Mouse (Mus musculus) lung, embryonic 14.5 days (tissue): Measurements from ENCODE around the gene D17Wsu92e. TPM values are rescaled to one million over a fixed set of nuclear protein-coding genes. Genes with fewer than 3 reads are reported as not detected.
A peak's percentile ranks its signal among the peaks of the same experiment; 100 is the strongest.

Source experiments
- ATAC-seq: fragments of 200-750 bp; cut with Nextera tagmentation; 2 replicates; pipeline ENCODE4 v1.8.0; 2017; ENCODE audit warnings: mild to moderate bottlenecking, moderate TSS enrichment, moderate library complexity; ENCODE audit not compliant: insufficient read depth
- DNase-seq: peaks from one replicate; pipeline ENCODE4 v3.0.0-alpha.2; 2015
- H3K27ac ChIP-seq: fragments of 300-500 bp; sonication (generic); 2 replicates; pipeline ENCODE4 v1.5.1; 2014; ENCODE audit warnings: low read depth, mild to moderate bottlenecking, moderate library complexity
- H3K27me3 ChIP-seq: fragments of 300-500 bp; sonication (generic); 2 replicates; pipeline ENCODE4 v1.6.1; 2014; ENCODE audit warnings: low read length, control low read depth; ENCODE audit not compliant: insufficient read depth
- H3K36me3 ChIP-seq: fragments of 300-500 bp; sonication (generic); 2 replicates; pipeline ENCODE4 v1.6.1; 2014; ENCODE audit warnings: control low read depth; ENCODE audit not compliant: insufficient read depth
- H3K4me1 ChIP-seq: fragments of 300-500 bp; sonication (generic); 2 replicates; pipeline ENCODE4 v1.6.1; 2014; ENCODE audit warnings: antibody characterized with exemption, control low read depth; ENCODE audit not compliant: insufficient read depth
- H3K4me2 ChIP-seq: fragments of 300-500 bp; sonication (generic); 2 replicates; pipeline ENCODE4 v1.6.1; 2014; ENCODE audit warnings: mild to moderate bottlenecking
- H3K4me3 ChIP-seq: fragments of 300-500 bp; sonication (generic); 2 replicates; pipeline ENCODE4 v1.5.1; 2014; ENCODE audit warnings: low read depth, low read length
- H3K9ac ChIP-seq: fragments of 300-500 bp; sonication (generic); 2 replicates; pipeline ENCODE4 v1.6.1; 2014
- H3K9me3 ChIP-seq: fragments of 300-500 bp; sonication (generic); 2 replicates; pipeline ENCODE4 v1.6.1; 2016; ENCODE audit warnings: low read depth, low read length, control low read depth
- CTCF ChIP-seq: IDR thresholded peaks from 2 replicates; pipeline ENCODE4 v1.5.1; 2016; ENCODE audit warnings: antibody characterized with exemption, low read depth
- WGBS: fragments of 180-500 bp; shearing (Covaris S2); extraction: QIAGEN DNeasy Blood & Tissue Kit; methylation state at CpG from one replicate; pipeline ENCODE4 v1.1.7; 2014; 5-methylcytosine and 5-hydroxymethylcytosine counted together
- polyA plus RNA-seq: library from polyadenylated mRNA; unstranded; fragments of >200 nt; fragmentation: Nextera tagmentation; extraction: Ambion mirVana; gene quantifications from 2 replicates; pipeline ENCODE4 v1.2.1, GENCODE M21; 2014

Gene D17Wsu92e
- polyA plus RNA-seq, 1 experiment from 2014 or later = 20.3 TPM

DNA sequence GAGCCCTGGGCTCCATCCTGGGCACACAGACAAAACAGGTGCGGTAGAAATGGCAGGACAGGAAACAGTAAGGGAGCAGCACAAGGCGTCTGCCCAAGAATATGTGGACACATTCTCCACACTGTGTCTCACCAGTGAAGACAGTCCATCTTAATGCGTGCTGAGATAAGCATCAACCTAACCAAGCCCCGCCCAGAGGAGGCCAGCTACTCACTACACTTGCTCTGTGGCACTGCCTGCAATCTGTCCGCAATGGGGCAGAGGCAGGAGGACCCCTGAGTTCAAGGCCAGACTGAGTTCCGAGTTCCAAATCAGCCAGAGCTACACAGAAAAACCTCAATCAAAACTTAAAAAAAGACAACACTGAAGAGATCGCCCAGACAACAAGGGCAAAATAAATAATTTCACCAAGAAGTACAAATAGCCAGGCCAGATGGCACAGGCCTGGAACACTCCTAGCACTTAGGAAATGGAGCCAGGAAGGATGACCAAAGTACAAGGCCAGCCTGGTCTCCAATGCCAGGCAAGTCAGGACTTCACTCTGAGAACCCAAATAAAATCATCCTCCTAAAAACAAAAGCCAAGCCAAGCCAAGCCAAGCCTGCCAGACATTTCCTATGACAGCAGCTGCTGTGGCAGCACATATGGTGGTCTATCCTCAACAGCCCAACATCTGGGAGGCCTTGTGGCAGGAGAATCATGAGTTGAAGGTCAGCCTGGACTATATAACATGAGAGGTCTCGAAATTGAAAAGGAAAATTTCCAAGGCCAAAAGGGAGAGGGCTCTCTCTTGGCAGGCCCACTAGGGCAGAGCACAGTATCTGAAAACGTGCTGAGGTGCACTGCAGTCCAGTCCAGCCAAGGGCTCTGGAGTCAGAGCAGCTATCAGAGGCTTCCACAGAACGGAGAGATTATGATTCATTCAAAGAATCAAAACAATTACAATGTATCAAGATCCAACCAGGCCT lies 15.4 kb downstream of the D17Wsu92e start:
- Histone ChIP-seq H3K4me2 (no peak overlapping the region), H3K27ac (peak overlapping the region; percentile 58; the same call in 1 of the 2 replicates), H3K9ac (no peak overlapping the region), H3K4me1 (peaks cover 8% of the 10 kb centered on the region; the same call in 1 of the 2 replicates), H3K36me3 (no peaks in the 10 kb centered on the region), H3K4me3 (no peak overlapping the region), H3K9me3 (no peaks in the 10 kb centered on the region), H3K27me3 (no peaks in the 10 kb centered on the region)
- no peak for DNase-seq
- no peak for ATAC-seq
- TF ChIP-seq CTCF = no peak
- 70% methylated on average over 10 of the region's 10 CpGs for WGBS

DNA sequence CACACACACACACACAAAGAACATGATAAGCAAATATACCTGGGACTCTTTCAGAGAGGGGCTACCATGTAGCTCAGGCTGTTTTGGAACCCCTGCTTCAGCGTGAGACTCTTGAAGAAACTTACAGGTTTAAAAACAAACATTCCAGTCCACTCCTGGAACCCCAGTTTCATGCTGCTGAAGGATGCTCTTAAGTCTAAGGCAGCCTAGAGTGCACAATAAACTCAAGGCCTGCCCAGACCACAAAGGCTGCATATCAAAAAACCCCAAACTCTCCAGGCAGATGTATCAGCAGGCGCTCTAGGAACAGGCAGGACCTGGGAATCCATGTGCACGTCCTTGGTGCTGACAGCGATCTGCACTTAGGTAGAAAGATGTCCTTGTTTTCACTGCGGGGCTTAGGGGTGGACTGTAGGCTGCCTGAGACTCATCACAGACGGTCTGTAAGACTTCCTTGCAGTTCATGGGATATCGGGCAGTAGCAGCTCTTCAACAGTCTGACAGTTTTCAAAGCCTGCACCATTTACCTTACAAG lies 16.2 kb downstream of the D17Wsu92e start:
- Histone ChIP-seq H3K36me3 (no peaks in the 10 kb centered on the region), H3K9ac (no peak overlapping the region), H3K27me3 (no peaks in the 10 kb centered on the region), H3K4me2 (no peak overlapping the region), H3K4me3 (no peak overlapping the region), H3K9me3 (no peaks in the 10 kb centered on the region), H3K27ac (peak overlapping the region; percentile 58; the same call in 1 of the 2 replicates), H3K4me1 (peaks cover 11% of the 10 kb centered on the region)
- DNase-seq (no peak), ATAC-seq (no peak)
- TF ChIP-seq CTCF = no peak
- WGBS = 61% methylated on average over 7 of the region's 7 CpGs

DNA sequence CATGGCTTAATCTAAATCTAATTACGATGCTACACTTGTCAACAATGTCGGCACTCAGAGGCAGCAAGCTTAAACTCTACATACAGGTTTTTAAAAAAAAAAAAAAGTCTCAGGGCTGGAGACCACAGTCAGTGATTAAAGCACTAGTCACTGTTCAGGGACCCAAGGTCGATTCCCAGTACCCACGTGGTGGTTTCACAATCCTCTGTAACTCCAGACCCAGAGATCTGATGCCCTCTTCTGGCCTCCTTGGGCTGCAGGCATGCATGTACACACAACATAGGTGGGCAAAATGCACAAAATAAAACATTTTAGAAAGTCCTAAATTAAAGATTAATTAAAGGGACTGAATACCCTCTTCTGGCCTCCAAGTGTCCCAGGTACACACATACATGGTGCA lies 16.7 kb downstream of the D17Wsu92e start:
- Histone ChIP-seq H3K9ac (no peak overlapping the region), H3K4me2 (no peak overlapping the region), H3K36me3 (no peaks in the 10 kb centered on the region), H3K9me3 (no peaks in the 10 kb centered on the region), H3K27me3 (no peaks in the 10 kb centered on the region), H3K4me1 (peaks cover 11% of the 10 kb centered on the region), H3K27ac (no peak overlapping the region), H3K4me3 (no peak overlapping the region)
- ATAC-seq = no peak
- 75% methylated on average over 4 of the region's 4 CpGs for WGBS
- DNase-seq = no peak
- TF ChIP-seq CTCF = no peak

DNA sequence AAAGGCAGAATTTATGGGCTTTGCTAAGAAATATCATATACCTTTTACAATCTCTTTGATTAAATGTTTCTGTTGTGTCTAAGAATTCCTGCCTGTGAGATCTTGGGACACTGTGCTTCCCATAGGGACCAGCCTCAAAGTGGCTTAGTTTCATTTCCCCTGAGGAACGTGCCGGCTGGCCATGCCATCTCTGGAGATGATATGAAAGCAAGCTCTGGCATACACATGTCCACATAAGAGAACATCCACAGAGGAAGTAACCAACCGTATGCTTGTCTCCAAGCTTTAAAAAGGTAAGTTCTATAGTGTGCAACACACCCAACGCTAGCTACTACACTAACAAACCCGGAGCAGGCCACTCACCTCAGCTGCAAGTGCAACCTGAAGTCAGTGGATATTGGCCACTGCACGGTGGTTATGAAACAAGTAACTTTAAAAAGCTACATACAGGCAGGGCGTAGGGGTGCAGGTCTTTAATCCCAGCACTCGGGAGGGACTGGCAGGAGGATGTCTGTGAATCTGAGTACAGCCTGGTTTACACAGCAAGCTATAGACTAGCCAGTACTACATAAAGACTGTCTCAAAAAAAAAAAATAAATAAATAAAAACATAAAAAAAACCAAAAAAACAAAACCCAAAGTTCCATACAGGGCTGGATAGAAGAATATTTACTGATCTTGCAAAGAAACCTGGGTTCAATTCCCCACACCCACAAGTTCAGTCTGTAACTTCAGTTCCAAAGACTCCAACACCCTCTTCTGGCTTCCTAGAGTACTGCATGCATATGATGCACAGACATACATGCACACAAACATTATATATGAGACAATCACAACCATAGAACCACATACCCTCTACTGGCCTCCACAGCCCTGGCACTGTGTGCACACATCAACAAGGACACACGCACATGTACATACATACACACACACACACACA lies 19.5 kb downstream of the D17Wsu92e start:
- Histone ChIP-seq H3K4me3 (no peak overlapping the region), H3K4me2 (no peak overlapping the region), H3K4me1 (peaks cover 29% of the 10 kb centered on the region), H3K27me3 (no peaks in the 10 kb centered on the region), H3K9ac (no peak overlapping the region), H3K36me3 (no peaks in the 10 kb centered on the region), H3K9me3 (no peaks in the 10 kb centered on the region), H3K27ac (peak overlapping the region; percentile 94)
- peak; percentile 37; the same call in 1 of the 2 replicates for TF ChIP-seq CTCF
- 76% methylated on average over 9 of the region's 9 CpGs for WGBS
- ATAC-seq = no peak
- no peak for DNase-seq

DNA sequence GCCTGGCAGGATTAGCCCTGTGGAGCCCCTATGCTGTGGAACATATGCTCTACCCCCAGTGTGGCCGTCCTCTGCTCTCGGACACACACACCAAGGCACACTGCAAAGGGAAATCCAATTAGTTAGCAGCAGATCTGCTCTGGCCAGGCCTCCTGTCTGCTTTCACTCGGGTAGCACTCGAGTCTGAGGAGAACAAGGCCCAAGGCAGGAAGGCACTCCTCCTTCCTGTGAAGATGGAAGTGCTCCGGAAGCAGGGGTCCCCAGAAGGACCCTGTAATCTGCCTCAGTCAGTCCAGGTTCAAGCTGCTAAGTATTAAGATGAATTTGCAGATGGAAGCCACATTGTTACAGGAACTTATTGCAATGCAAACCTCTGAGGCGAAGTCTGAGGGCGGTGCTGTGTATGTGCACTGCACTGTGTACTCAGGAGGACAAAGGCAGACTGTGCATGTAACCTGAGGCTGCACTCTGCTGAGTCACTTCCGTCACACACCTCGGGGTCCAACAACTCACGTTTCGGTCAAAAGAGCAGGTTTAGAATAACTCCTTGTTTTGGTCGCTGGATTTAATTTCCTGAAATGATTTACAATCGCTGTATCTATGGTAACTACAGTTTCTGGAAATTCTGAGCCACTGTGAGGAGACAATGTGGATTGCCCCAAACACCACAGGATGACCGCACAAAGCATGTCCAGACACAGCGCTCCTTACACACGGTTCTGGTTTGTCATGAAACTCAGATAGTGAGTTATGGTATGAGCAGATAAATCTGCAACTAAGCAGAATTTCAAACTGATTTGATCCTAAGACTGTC lies 20.5 kb downstream of the D17Wsu92e start:
- peaks cover 29% of the 10 kb centered on the region for H3K4me1 ChIP-seq
- H3K4me3 ChIP-seq = no peak overlapping the region
- 27% methylated on average over 16 of the region's 16 CpGs for WGBS
- peak overlapping the region; percentile 26 for H3K9ac ChIP-seq
- H3K4me2 ChIP-seq = peak overlapping the region; percentile 24
- peak; percentile 84 for ATAC-seq
- H3K27ac ChIP-seq = peak overlapping the region; percentile 94
- TF ChIP-seq CTCF = no peak
- no peaks in the 10 kb centered on the region for H3K36me3 ChIP-seq
- no peaks in the 10 kb centered on the region for H3K9me3 ChIP-seq
- no peaks in the 10 kb centered on the region for H3K27me3 ChIP-seq
- DNase-seq = peak; percentile 77

DNA sequence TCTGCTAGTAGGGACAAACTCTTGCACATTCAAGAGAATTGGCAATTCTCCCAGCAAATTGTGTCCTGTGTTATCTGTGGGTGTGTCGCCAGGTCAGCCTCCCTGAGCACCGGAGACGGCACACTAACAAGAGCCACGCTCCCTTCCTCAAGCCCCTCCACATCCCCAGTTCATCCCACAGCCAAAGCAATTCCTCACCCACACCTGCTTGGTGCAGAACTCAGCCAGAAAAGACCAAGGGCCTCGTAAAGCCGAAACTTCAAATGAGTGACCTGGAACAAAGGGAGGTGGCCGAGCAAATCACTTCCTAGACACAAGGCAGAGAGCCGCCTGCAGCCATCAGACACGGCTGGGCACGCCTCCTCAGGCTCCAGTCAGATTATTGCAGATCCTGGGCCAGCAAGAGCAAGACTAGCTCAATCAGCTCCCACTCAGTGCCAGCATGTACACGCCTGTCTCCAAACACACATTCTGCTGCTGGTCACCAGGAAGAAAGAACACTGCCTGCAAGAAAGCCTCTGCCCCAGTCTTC lies 23.0 kb downstream of the D17Wsu92e start:
- 0 out of 2 replicates have a peak, but pooled peaks have one; percentile 35 for ATAC-seq
- Histone ChIP-seq H3K9me3 (no peaks in the 10 kb centered on the region), H3K4me1 (peaks cover 22% of the 10 kb centered on the region), H3K27ac (peak overlapping the region; percentile 77), H3K4me3 (no peak overlapping the region; the same call in 1 of the 2 replicates), H3K4me2 (peak overlapping the region; percentile 43), H3K9ac (peak overlapping the region; percentile 30; the same call in 1 of the 2 replicates), H3K36me3 (peaks cover 8% of the 10 kb centered on the region), H3K27me3 (no peaks in the 10 kb centered on the region)
- peak; percentile 57 for DNase-seq
- no peak for TF ChIP-seq CTCF
- WGBS = 16% methylated on average over 11 of the region's 11 CpGs
